Mouse (Mus musculus): ENCODE measurements around the gene Oog4. TPM values are rescaled to one million over a fixed set of nuclear protein-coding genes. Genes with fewer than 3 reads are reported as not detected.
"Not testable (repeated sequence)": the region's sequence is repeated elsewhere in the genome, so short reads cannot be mapped to it uniquely, and the experiment has no call there.

The Oog4 gene
- polyA plus RNA-seq (2015; fragmentation: Nextera tagmentation; extraction: Ambion mirVana), result not detected in 2 replicates

DNA sequence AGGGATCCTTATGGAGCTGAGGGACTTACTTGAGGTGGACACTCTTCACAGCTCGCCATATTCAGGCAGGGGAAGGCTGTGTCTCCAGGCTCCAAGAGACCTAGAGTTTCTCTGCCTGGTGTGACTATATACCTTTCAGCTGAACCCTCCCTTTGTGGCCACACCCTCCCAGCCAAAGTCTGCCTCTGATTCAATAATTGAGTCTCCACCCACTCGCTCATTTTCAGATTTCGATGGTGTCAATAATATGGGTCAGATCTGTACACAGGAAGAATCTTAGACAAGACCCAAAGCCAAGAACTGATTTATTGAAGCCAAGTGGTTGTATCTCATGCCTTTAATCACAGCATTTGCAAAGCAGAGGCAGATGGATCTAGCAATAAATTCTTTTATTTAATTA is at the start of gene Oog4:
Gene Oog4, minus strand, starts transcription at position 101 of the 400 bp plus-strand sequence.
- ATAC-seq (replicated peaks), result no peak
- Histone ChIP-seq H3K36me3 (replicated peaks) (no peaks in the 10 kb centered on the region), H3K9ac (no peak within 1 kb of the TSS), H3K4me3 (no peak within 1 kb of the TSS), H3K4me1 (no peaks in the 10 kb centered on the region), H3K9me3 (no peaks in the 10 kb centered on the region), H3K27ac (no peak within 1 kb of the TSS), H3K27me3 (replicated peaks) (no peaks in the 10 kb centered on the region), H3K4me2 (no peak within 1 kb of the TSS)
- 87% methylated on average over 3 of the region's 3 CpGs for WGBS

DNA sequence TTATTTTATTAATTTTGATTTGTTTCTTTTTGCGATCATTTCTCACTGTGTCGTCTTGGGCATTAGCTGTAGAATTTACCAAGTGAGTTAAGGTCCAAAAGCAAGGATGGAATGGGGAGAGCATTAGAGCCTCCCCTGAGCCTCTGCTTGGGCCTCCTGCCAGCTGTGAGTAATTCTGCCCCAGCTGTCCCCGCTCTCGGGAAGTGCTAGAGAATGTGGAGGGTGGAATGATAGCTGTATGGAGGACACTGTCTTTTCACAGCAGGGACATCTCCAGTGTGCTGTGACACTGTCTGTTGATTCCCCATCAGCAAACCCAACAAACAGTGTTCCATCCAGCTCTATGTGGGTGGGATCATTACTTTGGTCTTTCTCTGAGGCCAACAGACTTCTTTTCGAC is 23.4 kb downstream of the Oog4 start:
- H3K9ac ChIP-seq; H3K4me1 ChIP-seq; H3K27me3 ChIP-seq (replicated peaks); H3K4me2 ChIP-seq; H3K36me3 ChIP-seq (replicated peaks); H3K4me3 ChIP-seq; ATAC-seq (replicated peaks); H3K9me3 ChIP-seq; H3K27ac ChIP-seq: not testable (repeated sequence)
- 72% methylated on average over 5 of the region's 5 CpGs for WGBS

DNA sequence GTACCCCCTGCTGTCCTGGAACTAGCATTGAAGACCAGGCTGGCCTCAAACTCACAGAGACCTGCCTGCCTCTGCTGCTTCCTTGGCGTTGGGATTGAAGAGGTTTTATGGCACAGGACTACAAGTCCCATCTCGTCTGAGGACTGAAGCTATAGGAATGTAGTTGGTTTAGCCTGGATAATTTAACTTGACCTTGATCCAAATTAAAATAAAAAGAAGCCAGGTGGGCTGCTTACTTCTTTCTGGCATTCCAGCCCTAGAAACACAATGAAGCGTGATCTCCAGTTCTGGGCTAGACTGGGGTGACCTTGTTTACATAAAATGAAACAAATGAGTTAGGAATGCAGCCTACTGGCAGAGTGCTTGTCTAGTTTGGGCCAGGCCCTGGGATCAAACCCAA is 36.0 kb downstream of the Oog4 start:
- Histone ChIP-seq H3K27ac (no peak overlapping the region), H3K36me3 (replicated peaks) (peaks cover 34% of the 10 kb centered on the region), H3K9ac (no peak overlapping the region), H3K4me1 (peaks cover 6% of the 10 kb centered on the region), H3K9me3 (no peaks in the 10 kb centered on the region), H3K27me3 (replicated peaks) (no peaks in the 10 kb centered on the region), H3K4me2 (no peak overlapping the region), H3K4me3 (no peak overlapping the region)
- 96% methylated on average over 3 of the region's 3 CpGs for WGBS
- ATAC-seq (replicated peaks), result no peak

DNA sequence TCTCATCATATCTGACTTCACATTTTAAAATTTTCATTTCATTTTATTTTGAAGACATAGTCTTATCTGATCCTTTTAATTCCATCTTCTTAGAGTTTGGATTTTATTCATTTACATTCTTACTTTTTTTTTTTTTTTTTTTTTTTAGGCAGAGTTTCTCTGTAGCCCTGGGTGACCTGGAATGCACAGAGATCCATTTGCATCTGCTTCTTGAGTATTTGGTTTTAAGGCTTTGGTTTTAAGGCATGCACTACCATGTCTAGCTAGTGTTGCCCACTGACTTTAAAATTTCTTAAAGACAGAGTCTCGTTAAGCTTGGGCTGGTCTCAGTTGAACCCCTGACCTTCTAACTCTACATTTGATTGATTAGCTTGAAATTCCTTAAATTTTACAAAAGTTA is 36.5 kb downstream of the Oog4 start:
- H3K4me2 ChIP-seq, result peak overlapping the region; percentile 60; the same call in 1 of the 2 replicates
- no peaks in the 10 kb centered on the region for H3K9me3 ChIP-seq
- peaks cover 6% of the 10 kb centered on the region for H3K4me1 ChIP-seq
- WGBS, result 96% methylated on average over 1 of the region's 1 CpGs
- H3K9ac ChIP-seq, result no peak overlapping the region
- H3K36me3 ChIP-seq (replicated peaks), result peaks cover 29% of the 10 kb centered on the region
- H3K27me3 ChIP-seq (replicated peaks), result no peaks in the 10 kb centered on the region
- no peak for ATAC-seq (replicated peaks)
- H3K27ac ChIP-seq, result no peak overlapping the region
- no peak overlapping the region for H3K4me3 ChIP-seq

DNA sequence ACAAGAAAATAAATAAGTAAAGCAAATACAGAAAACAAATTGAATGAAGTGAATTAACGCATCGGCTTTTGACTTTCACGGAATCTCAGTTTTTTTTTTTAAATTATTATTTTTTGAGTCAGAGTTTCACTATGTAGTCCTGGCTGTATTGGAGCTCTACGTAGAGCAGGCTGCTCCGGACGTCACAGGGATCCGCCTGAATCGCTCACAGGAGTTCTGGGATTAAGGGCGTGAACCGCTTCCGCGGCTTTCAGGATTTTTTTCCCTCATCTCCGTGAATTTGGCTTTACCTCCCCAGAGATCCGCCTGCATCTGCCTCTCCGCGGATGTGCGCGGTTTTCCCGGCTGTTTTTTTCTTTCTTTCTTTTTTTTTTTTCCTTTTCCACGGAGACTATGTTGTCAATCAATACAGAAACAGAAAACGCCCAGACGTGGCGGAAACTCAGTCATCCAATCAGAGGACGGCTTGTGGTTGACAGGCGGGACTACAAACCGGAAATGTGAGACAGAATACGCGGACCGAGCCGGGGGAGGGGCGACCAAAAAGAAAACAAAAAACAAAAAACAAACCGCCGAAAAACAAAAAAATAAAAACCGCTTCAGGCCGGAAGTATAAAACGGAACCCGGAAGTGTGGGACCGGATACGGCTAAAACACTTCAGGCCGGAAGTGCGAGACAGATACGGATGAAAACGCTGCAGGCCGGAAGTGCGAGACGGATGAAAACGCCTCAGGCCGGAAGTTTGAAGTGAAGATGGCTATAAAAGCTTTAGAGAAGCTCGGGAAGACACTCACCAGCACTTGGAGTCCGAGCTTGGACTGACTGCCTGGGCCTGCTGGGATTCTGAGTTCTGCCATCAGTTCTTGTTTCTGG is 37.7 kb downstream of the Oog4 start, which contains the start of gene Pramef8:
Gene Pramef8, plus strand, starts transcription at position 208 of the 874 bp plus-strand sequence.
- Histone ChIP-seq H3K4me1 (peaks cover 6% of the 10 kb centered on the region), H3K36me3 (replicated peaks) (peaks cover 18% of the 10 kb centered on the region), H3K27ac (peak within 1 kb of the TSS; percentile 91), H3K4me3 (peak within 1 kb of the TSS; percentile 54), H3K9ac (peak within 1 kb of the TSS; percentile 56), H3K9me3 (no peaks in the 10 kb centered on the region), H3K4me2 (peak within 1 kb of the TSS; percentile 60), H3K27me3 (replicated peaks) (no peaks in the 10 kb centered on the region)
- WGBS, result under 1% methylated on average over 50 of the region's 50 CpGs
- peak; percentile 95 for ATAC-seq (replicated peaks)

DNA sequence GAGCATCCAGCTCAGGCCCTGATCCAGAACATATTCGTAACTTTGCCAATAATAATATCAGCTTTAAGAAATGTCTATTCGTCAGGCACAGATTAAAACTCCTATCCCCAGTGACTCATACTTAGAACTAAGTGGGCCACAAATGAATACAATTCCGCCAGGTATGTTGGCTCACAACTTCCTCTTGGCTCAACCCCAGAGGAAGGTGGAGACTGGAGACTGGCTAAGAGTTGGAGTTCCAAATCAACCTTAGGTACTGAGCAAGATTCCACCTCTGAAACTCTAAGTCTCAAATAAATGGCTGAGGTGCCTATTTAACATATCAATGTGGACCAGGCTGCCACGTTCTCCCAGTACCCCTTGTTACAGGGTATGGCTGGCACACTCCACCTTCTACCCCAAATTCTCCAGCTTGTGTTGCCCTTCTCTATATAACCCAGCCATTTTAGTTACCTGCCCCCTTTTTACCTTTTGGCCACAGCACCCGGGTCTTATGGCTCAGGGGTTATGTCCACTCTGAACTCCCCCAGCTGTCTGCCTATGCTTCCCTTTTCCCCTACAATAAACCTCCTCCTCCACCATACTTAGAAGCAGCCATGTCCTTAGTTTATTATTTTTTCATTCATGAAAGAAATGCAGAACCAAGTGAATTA is 38.4 kb downstream of the Oog4 start:
- ATAC-seq (replicated peaks), result peak; percentile 32
- H3K9me3 ChIP-seq, result no peaks in the 10 kb centered on the region
- peaks cover 11% of the 10 kb centered on the region; the same call in 1 of the 2 replicates for H3K36me3 ChIP-seq (replicated peaks)
- peaks cover 6% of the 10 kb centered on the region for H3K4me1 ChIP-seq
- WGBS, result 69% methylated on average over 5 of the region's 5 CpGs
- peak overlapping the region; percentile 56; the same call in 1 of the 2 replicates for H3K9ac ChIP-seq
- peak overlapping the region; percentile 54 for H3K4me3 ChIP-seq
- H3K4me2 ChIP-seq, result peak overlapping the region; percentile 60
- no peaks in the 10 kb centered on the region for H3K27me3 ChIP-seq (replicated peaks)
- H3K27ac ChIP-seq, result peak overlapping the region; percentile 91

DNA sequence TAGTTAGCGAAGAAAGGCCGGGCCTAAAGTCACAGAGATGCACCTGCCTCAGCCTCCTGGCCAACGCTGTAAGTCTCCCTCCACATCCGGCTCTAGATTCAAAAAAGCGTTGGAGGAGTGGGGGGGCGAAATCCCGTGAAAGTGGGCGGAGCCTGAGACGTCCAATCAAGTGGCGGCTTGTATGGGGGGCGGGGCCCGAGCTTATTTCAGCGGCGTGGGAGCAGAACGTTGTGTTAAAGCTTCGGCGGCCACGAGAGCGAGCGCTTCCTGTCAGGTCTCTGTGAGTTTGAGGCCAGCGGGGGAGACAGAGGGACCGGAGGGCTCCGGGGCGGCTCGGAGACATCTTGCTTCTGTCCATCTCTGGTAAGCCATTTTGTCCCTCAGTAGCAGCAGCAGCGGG is 55.9 kb downstream of the Oog4 start, which contains the start of gene Pramel1:
Gene Pramel1, plus strand, starts transcription at position 248 of the 400 bp plus-strand sequence.
- Histone ChIP-seq H3K36me3 (replicated peaks) (no peaks in the 10 kb centered on the region), H3K27me3 (replicated peaks) (no peaks in the 10 kb centered on the region), H3K9me3 (no peaks in the 10 kb centered on the region), H3K4me2 (no peak within 1 kb of the TSS), H3K27ac (no peak within 1 kb of the TSS), H3K4me1 (no peaks in the 10 kb centered on the region), H3K4me3 (no peak within 1 kb of the TSS), H3K9ac (no peak within 1 kb of the TSS)
- 82% methylated on average over 26 of the region's 26 CpGs for WGBS
- no peak for ATAC-seq (replicated peaks)

DNA sequence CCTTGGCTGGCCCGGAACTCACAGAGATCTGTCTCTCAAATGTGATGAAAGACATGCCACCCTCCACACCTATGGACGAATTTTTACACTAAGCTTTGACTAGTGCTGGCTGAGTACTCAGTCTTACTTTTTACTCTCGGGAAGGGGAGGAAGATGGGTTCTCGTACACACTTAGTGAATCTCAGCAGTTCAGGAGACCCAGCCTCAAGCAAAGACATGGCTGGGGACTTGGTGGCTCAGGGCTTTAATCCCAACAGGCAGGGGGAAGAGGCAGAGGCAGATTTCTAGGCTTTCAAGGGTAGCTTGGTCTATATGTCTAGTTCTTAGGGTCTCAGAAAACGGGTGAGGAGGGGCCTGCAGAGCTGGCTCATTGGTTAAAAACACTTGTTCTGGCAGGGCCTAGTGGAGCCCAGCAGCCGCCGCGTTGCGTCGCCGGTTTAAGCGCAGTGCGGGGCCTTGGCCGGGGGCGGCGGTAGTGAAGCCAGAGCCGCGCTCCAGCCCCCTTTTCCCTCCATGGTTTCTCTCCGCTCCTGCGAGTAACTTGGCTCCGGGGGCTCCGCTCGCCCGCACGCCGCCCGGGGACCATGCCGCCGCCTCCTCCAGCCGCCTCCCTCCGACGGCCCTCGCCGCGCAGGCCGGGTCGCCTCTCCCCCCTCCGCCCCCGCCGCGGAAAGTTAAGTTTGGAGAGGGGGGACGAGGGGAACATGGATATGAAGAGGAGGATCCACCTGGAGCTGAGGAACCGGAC is 61.0 kb downstream of the Oog4 start:
- H3K9ac ChIP-seq, result peak overlapping the region; percentile 27; the same call in 1 of the 2 replicates
- no peaks in the 10 kb centered on the region for H3K36me3 ChIP-seq (replicated peaks)
- no peaks in the 10 kb centered on the region for H3K9me3 ChIP-seq
- peak overlapping the region; percentile 37 for H3K4me3 ChIP-seq
- peaks cover 3% of the 10 kb centered on the region; the same call in 1 of the 2 replicates for H3K4me1 ChIP-seq
- H3K4me2 ChIP-seq, result peak overlapping the region; percentile 66
- no peak overlapping the region for H3K27ac ChIP-seq
- WGBS, result 10% methylated on average over 36 of the region's 43 CpGs
- ATAC-seq (replicated peaks), result peak; percentile 88
- no peaks in the 10 kb centered on the region for H3K27me3 ChIP-seq (replicated peaks)

Other genes starting within 250 kb of the Oog4 start
- 16.5 TPM in 2 replicates for gene Prdm2, start 237.3 kb downstream of the Oog4 start, polyA plus RNA-seq (2015; fragmentation: Nextera tagmentation; extraction: Ambion mirVana)
- 40.8 and 46.3 TPM in 2 replicates for gene Pdpn, start 150.8 kb downstream of the Oog4 start, polyA plus RNA-seq (2015; fragmentation: Nextera tagmentation; extraction: Ambion mirVana)
- gene Lrrc38, start 100.6 kb downstream of the Oog4 start, polyA plus RNA-seq (2015; fragmentation: Nextera tagmentation; extraction: Ambion mirVana), result 0.27 and 0.31 TPM in 2 replicates
- gene Pramel1, start 55.9 kb downstream of the Oog4 start, polyA plus RNA-seq (2015; fragmentation: Nextera tagmentation; extraction: Ambion mirVana), result not detected in 2 replicates
- 25.6 and 27.4 TPM in 2 replicates for gene Pramef8, start 37.9 kb downstream of the Oog4 start, polyA plus RNA-seq (2015; fragmentation: Nextera tagmentation; extraction: Ambion mirVana)
- not detected in 2 replicates for gene Gm13043, start 61.0 kb upstream of the Oog4 start, polyA plus RNA-seq (2015; fragmentation: Nextera tagmentation; extraction: Ambion mirVana)
- not detected in 2 replicates for gene Gm13040, start 85.6 kb upstream of the Oog4 start, polyA plus RNA-seq (2015; fragmentation: Nextera tagmentation; extraction: Ambion mirVana)
- gene BC080695, start 101.4 kb upstream of the Oog4 start, polyA plus RNA-seq (2015; fragmentation: Nextera tagmentation; extraction: Ambion mirVana), result not detected in 2 replicates
- gene Gm13057, start 101.4 kb upstream of the Oog4 start, polyA plus RNA-seq (2015; fragmentation: Nextera tagmentation; extraction: Ambion mirVana), result not detected in 2 replicates
- gene Gm13083, start 164.7 kb upstream of the Oog4 start, polyA plus RNA-seq (2015; fragmentation: Nextera tagmentation; extraction: Ambion mirVana), result not detected in 2 replicates
- not detected in 2 replicates for gene Gm13088, start 206.9 kb upstream of the Oog4 start, polyA plus RNA-seq (2015; fragmentation: Nextera tagmentation; extraction: Ambion mirVana)

All from midbrain, embryonic 15.5 days (tissue).